Mouse (Mus musculus) megakaryocyte-erythroid progenitor cell, adult 5 weeks (primary cell): ENCODE data around the gene Trim46. TPM values are rescaled to one million over a fixed set of nuclear protein-coding genes. Genes with fewer than 3 reads are reported as not detected.

ENCODE experiments used
- polyA plus RNA-seq: library from polyadenylated mRNA; stranded (reverse); fragments of >175 nt; gene quantifications from 2 replicates; pipeline ENCODE4 v1.2.3, GENCODE M21; 2012

The Trim46 gene
- 9.2 and 11.3 TPM in 2 replicates for polyA plus RNA-seq

DNA sequence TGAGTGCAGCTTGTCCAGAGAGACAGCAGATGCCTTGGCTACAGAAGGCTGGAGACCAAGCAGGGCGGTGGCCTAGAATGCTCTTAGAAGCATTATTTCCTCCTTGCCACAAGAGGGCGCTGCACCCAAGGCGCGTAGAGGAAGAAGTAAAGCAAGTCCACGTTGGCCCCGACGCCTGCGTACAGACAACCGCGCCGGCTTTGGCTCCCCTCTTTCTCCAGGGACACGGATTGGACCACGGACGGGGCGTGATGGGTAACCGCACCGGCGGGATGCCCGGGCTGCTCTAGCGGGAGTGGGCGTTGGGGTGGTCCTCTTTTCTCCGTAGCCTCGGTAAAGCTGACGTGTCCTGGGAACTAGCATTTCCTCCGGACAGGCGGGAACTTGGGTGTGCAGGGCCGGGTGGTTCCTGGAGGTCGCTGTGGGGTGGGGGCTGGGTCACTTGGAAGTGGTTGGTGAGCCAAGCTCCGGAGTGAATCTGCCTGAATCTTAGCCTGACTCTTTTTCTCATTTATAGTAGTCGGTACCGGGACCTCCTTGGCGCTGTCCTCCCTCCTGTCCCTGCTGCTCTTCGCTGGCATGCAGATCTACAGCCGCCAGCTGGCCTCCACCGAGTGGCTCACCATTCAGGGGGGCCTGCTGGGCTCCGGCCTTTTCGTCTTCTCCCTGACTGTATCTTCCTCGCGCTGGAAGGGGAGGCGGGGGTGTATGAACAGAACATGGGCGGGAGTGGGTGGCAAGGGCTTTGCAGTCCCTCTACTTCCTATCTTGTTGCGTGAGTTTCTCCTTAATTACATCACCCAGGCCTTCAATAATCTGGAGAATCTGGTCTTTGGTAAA is at the start of gene Trim46:
TSS of gene Trim46 (minus strand) at position 49 of the 840 bp plus-strand sequence.

GRCm38 (mm10) chr3:89280606-89281511 is 34.8 kb upstream of the Trim46 start, which contains the start of gene Efna1:
Efna1 (minus strand) TSS chr3:89281142.

DNA sequence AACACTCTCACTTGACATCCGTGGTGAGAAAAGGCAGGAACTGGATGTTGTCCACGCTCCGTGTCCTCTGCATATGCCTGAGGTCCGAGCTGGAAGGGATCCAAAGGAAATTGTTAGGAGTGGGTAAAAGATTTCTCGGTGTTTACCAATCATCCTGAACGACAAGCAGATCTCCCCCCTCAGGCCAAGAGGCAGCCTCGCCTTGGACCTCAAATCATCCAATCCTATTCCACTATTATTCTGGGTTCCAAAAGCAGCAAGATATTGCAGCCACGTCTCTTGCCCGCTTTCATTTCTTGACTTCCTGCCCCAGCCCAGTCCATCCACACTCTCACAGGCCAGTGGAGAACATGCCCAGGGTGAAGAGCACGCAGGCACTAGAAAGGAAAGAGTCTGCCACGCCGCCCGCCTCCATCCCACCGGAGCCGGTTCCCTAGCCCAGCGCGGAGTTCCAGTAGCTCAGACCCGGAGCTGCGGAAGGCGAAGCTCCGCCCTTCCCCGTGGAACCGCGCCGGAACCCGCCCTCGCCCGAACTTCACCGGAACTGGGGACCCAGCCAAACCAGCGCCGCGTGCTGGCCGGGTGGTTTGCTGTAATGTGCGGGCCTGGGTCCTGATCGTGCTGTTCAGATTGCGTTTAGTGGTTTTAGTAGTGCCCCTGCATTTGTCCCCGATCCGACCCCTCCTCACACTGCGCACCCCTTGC is 24.1 kb upstream of the Trim46 start, which contains the start of gene Slc50a1:
TSS of gene Slc50a1 (minus strand) at position 520 of the 705 bp plus-strand sequence.

DNA sequence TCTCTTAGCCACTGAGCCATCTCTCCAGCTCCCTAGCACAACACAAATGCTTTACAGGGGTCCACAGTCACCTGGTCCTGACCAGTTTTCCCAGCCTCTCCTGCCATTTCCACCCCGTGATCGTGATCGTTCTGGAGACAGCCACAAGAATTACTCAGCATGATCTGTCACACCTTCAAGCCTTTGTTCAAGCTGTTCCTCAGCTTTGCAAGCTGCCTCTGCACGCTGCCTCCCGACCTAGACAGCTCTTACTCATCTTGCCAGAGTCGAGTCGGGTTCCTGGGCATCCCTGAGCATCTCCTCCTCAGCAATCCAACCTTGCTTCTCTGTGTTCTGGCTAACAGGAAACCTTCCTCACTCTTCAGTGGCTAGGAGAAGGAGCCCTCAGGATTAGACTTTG is 13.0 kb upstream of the Trim46 start, which contains the start of gene Dpm3:
TSS of gene Dpm3 (plus strand) at position 283 of the 400 bp plus-strand sequence.

DNA sequence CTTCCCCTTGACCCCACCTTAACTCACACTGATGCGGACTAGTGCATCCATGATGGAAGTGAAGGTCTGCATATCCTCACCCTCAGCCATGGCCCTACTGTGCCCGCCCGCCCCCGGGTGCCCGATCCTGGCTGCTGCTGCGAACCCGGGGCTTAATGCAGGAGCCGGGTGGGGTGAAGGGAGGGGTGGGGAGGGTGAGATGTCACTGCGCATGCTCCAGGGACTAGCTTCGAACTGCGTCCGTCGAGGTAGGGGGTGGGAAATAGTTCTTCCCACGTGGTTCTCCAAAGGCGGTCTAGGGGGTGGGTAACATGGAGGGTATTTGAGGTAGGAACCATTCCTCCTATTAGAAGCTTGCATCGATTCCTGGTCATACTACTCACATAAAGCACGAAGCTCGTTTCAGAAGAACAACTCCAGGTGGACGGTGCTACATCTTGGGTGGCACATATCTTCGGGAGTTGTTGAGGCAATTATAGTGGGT is 379 bp downstream of the Trim46 start, which contains the start of gene Krtcap2:
TSS of gene Krtcap2 (plus strand) at position 279 of the 484 bp plus-strand sequence.

GRCm38 (mm10) chr3:89228836-89229235 is 17.3 kb downstream of the Trim46 start, which contains the start of gene Muc1:
Muc1 (plus strand) TSS chr3:89229057.

GRCm38 (mm10) chr3:89226900-89227299 is 19.2 kb downstream of the Trim46 start, which contains the start of gene Mtx1:
Mtx1 (minus strand) TSS chr3:89227088.

DNA sequence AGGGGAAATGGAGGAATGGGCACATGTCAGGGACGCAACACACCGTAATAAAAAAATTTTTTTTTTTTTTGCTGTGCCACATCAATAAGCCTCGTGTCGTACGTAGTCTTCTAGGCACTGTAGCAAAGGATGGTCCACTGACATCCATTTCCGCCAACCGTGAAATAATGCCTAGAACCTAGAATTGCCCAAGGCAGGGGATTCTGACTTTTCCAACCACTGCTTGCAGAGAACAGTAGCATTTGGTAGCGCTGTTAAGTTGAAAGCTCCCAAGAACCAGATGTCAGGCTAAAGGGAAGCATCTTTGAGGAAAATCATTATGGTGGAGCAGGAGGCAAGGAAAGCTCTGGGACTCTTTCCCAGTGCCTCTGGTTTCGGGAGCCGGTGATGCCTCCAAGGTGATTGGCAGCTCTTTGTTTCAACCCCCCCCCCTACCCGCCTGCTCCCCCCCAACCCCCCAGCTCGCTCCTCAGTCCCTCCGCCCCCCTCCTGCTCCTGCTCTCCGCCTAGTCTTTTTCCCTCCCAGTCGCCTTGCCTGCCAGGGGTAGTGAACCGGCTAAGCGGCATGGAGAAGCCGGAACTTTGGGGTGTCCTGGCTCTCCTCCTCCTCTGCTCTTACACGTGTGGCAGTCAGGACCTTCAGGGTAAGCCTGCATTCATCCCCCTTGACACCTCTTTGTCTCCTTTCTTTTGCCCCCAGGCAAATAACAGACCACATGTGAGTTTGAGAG is 31.3 kb downstream of the Trim46 start, which contains the start of gene Thbs3:
TSS of gene Thbs3 (plus strand) at position 500 of the 731 bp plus-strand sequence.

DNA sequence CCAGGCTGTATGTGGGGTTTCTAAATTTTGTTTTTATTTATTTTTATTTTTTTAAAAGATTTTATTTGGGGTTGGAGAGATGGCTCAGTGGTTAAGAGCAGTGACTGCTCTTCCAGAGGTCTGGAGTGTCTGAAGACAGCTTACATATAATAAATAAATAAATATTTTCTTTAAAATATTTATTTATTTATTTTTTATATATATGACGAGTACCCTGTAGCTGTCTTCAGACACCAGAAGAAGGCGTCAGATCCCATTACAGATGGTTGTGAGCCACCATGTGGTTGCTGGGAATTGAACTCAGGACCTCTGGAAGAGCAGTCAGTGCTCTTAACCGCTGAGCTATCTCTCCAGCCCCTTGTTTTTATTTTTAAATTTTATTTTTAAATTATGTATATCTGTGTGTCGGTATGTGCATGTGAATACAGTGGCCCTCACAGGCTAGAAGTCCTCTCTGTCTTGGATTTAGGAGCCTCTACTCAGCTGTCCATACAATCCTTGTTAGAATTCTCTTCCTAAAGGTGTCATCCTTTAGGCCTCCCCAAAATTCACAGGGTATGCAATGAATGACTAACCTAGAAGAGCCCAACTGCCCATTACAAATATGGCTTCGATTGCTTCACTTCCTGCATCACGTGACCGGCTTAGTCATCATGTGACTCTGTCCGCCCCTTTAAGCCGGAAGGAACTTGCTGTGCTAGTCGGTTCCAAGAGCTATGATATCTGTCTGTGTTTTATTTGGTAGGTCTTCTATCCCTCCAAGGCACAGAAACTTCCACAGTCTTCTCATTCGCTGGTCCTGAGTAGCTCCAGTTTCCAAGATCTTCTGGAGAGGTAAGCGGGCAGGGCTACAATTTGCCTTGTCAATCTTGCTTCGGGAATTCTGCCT is 43.6 kb downstream of the Trim46 start, which contains the start of gene Gba:
TSS of gene Gba (plus strand) at position 676 of the 889 bp plus-strand sequence.

Other genes starting within 250 kb of the Trim46 start
- 33.6 and 37.2 TPM in 2 replicates for gene Rusc1, start 153.0 kb downstream of the Trim46 start, polyA plus RNA-seq
- gene Gm43738, start 145.2 kb downstream of the Trim46 start, polyA plus RNA-seq = 1.0 and 1.1 TPM in 2 replicates
- 5.8 and 10.1 TPM in 2 replicates for gene Fdps, start 144.3 kb downstream of the Trim46 start, polyA plus RNA-seq
- gene Pklr, start 110.2 kb downstream of the Trim46 start, polyA plus RNA-seq = 27.8 and 36.5 TPM in 2 replicates
- gene Hcn3, start 86.1 kb downstream of the Trim46 start, polyA plus RNA-seq = 1.8 and 2.5 TPM in 2 replicates
- 49.2 and 71.4 TPM in 2 replicates for gene Clk2, start 81.5 kb downstream of the Trim46 start, polyA plus RNA-seq
- 366 and 382 TPM in 2 replicates for gene Scamp3, start 68.8 kb downstream of the Trim46 start, polyA plus RNA-seq
- gene Fam189b, start 63.2 kb downstream of the Trim46 start, polyA plus RNA-seq = 253 and 287 TPM in 2 replicates
- gene Gba, start 43.4 kb downstream of the Trim46 start, polyA plus RNA-seq = 9.8 and 12.3 TPM in 2 replicates
- 0.61 and 2.0 TPM in 2 replicates for gene Thbs3, start 31.1 kb downstream of the Trim46 start, polyA plus RNA-seq
- gene Mtx1, start 19.2 kb downstream of the Trim46 start, polyA plus RNA-seq = 318 and 336 TPM in 2 replicates
- 0.56 and 0.64 TPM in 2 replicates for gene Muc1, start 17.3 kb downstream of the Trim46 start, polyA plus RNA-seq
- 235 and 304 TPM in 2 replicates for gene Krtcap2, start 343 bp downstream of the Trim46 start, polyA plus RNA-seq
- 448 and 506 TPM in 2 replicates for gene Dpm3, start 13.0 kb upstream of the Trim46 start, polyA plus RNA-seq
- gene Slc50a1, start 24.3 kb upstream of the Trim46 start, polyA plus RNA-seq = 12.7 and 16.4 TPM in 2 replicates
- not detected in 2 replicates for gene Efna1, start 34.8 kb upstream of the Trim46 start, polyA plus RNA-seq
- gene Efna3, start 76.7 kb upstream of the Trim46 start, polyA plus RNA-seq = 0.83 and 0.91 TPM in 2 replicates
- gene Efna4, start 91.7 kb upstream of the Trim46 start, polyA plus RNA-seq = 3.1 and 4.1 TPM in 2 replicates
- gene Adam15, start 103.7 kb upstream of the Trim46 start, polyA plus RNA-seq = 195 and 256 TPM in 2 replicates
- not detected in 2 replicates for gene Dcst2, start 115.7 kb upstream of the Trim46 start, polyA plus RNA-seq
- gene Dcst1, start 118.9 kb upstream of the Trim46 start, polyA plus RNA-seq = not detected in 2 replicates
- 42.9 and 63.7 TPM in 2 replicates for gene Zbtb7b, start 148.5 kb upstream of the Trim46 start, polyA plus RNA-seq
- 0.05 and 0.10 TPM in 2 replicates for gene Lenep, start 156.5 kb upstream of the Trim46 start, polyA plus RNA-seq
- 17.5 and 17.9 TPM in 2 replicates for gene Flad1, start 165.6 kb upstream of the Trim46 start, polyA plus RNA-seq
- gene Cks1b, start 172.1 kb upstream of the Trim46 start, polyA plus RNA-seq = 66.6 and 73.2 TPM in 2 replicates
- gene Shc1, start 172.1 kb upstream of the Trim46 start, polyA plus RNA-seq = 117 and 151 TPM in 2 replicates
- 111 and 155 TPM in 2 replicates for gene Pygo2, start 183.9 kb upstream of the Trim46 start, polyA plus RNA-seq
- 18.0 and 19.0 TPM in 2 replicates for gene Pbxip1, start 190.4 kb upstream of the Trim46 start, polyA plus RNA-seq
- 9.1 and 14.1 TPM in 2 replicates for gene Pmvk, start 208.2 kb upstream of the Trim46 start, polyA plus RNA-seq